Mouse (Mus musculus) midbrain, embryonic 11.5 days (tissue): ENCODE results near the gene Mpp3. TPM values are rescaled to one million over a fixed set of nuclear protein-coding genes. Genes with fewer than 3 reads are reported as not detected.

Experiments used
- ATAC-seq: fragments of 200-750 bp; cut with Nextera tagmentation; 2 replicates; pipeline ENCODE4 v1.8.0; 2017; ENCODE audit warnings: moderate TSS enrichment, moderate library complexity; ENCODE audit not compliant: low FRiP score
- DNase-seq: peaks from one replicate; pipeline ENCODE4 v3.0.0; 2015; ENCODE audit warnings: low spot score; ENCODE audit errors: missing footprints
- H3K27ac ChIP-seq: fragments of 300-500 bp; sonication (generic); 2 replicates; pipeline ENCODE4 v1.5.1; 2014; ENCODE audit warnings: low read depth, low read length
- H3K27me3 ChIP-seq: fragments of 300-500 bp; sonication (generic); 2 replicates; pipeline ENCODE4 v1.6.1; 2014; ENCODE audit warnings: mild to moderate bottlenecking, low read length, moderate library complexity, mixed read lengths; ENCODE audit not compliant: control insufficient read depth, insufficient read depth
- H3K36me3 ChIP-seq: fragments of 300-500 bp; sonication (generic); 2 replicates; pipeline ENCODE4 v1.6.1; 2014; ENCODE audit warnings: mild to moderate bottlenecking, low read length, moderate library complexity, mixed read lengths; ENCODE audit not compliant: control insufficient read depth, insufficient read depth
- H3K4me1 ChIP-seq: fragments of 300-500 bp; sonication (generic); 2 replicates; pipeline ENCODE4 v1.6.1; 2014; ENCODE audit warnings: low read length; ENCODE audit not compliant: control insufficient read depth, insufficient read depth
- H3K4me2 ChIP-seq: fragments of 300-500 bp; sonication (generic); 2 replicates; pipeline ENCODE4 v1.6.1; 2014; ENCODE audit warnings: mild to moderate bottlenecking, moderate library complexity
- H3K4me3 ChIP-seq: fragments of 300-500 bp; sonication (generic); 2 replicates; pipeline ENCODE4 v1.5.1; 2014; ENCODE audit warnings: low read depth, low read length
- H3K9ac ChIP-seq: fragments of 300-500 bp; sonication (generic); 2 replicates; pipeline ENCODE4 v1.6.1; 2014; ENCODE audit warnings: low read length
- H3K9me3 ChIP-seq: fragments of 300-500 bp; sonication (generic); 2 replicates; pipeline ENCODE4 v1.6.1; 2016; ENCODE audit warnings: low read length; ENCODE audit not compliant: control insufficient read depth
- WGBS: fragments of 180-500 bp; shearing (Covaris S2); extraction: QIAGEN DNeasy Blood & Tissue Kit; methylation state at CpG from one replicate; pipeline ENCODE4 v1.1.7; 2014; 5-methylcytosine and 5-hydroxymethylcytosine counted together
- polyA plus RNA-seq: library from polyadenylated mRNA; unstranded; fragments of >200 nt; fragmentation: Nextera tagmentation; extraction: Ambion mirVana; gene quantifications from 2 replicates; pipeline ENCODE4 v1.2.1, GENCODE M21; 2014

Gene Mpp3
- polyA plus RNA-seq, 1 experiment from 2014 or later: 14.4 TPM

- H3K4me1 ChIP-seq: no peaks in the 10 kb centered on the region
- peak; percentile 80 for DNase-seq
- no peaks in the 10 kb centered on the region for H3K9me3 ChIP-seq
- H3K27ac ChIP-seq: no peak overlapping the region
- H3K36me3 ChIP-seq: no peaks in the 10 kb centered on the region
- no peak overlapping the region for H3K4me3 ChIP-seq
- no peak overlapping the region for H3K4me2 ChIP-seq
- no peak overlapping the region for H3K9ac ChIP-seq
- ATAC-seq: no peak
- WGBS: 71% methylated on average over 8 of the region's 8 CpGs
- no peaks in the 10 kb centered on the region for H3K27me3 ChIP-seq
These were observed 6.6 kb upstream of the Mpp3 start for GRCm38 (mm10) chr11:102034887-102035286.

- WGBS: 93% methylated on average over 12 of the region's 12 CpGs
- ATAC-seq: no peak
- H3K4me3 ChIP-seq: no peak overlapping the region
- no peaks in the 10 kb centered on the region for H3K4me1 ChIP-seq
- no peaks in the 10 kb centered on the region for H3K9me3 ChIP-seq
- H3K4me2 ChIP-seq: no peak overlapping the region
- no peaks in the 10 kb centered on the region for H3K27me3 ChIP-seq
- H3K36me3 ChIP-seq: no peaks in the 10 kb centered on the region
- no peak overlapping the region for H3K9ac ChIP-seq
- peak; percentile 45 for DNase-seq
- no peak overlapping the region for H3K27ac ChIP-seq
These were observed 4.9 kb upstream of the Mpp3 start for GRCm38 (mm10) chr11:102033055-102033591.

GRCm38 (mm10) chr11:102031149-102031548 lies 2.9 kb upstream of the Mpp3 start:
- DNase-seq (no peak), ATAC-seq (no peak)
- Histone ChIP-seq H3K27me3 (no peaks in the 10 kb centered on the region), H3K9me3 (no peaks in the 10 kb centered on the region), H3K4me2 (no peak overlapping the region), H3K9ac (no peak overlapping the region), H3K4me3 (no peak overlapping the region), H3K4me1 (peaks cover 6% of the 10 kb centered on the region; the same call in 1 of the 2 replicates), H3K27ac (no peak overlapping the region), H3K36me3 (no peaks in the 10 kb centered on the region)
- WGBS: 80% methylated on average over 7 of the region's 7 CpGs

- Histone ChIP-seq H3K27ac (no peak overlapping the region), H3K4me2 (no peak overlapping the region), H3K4me3 (no peak overlapping the region), H3K4me1 (peaks cover 17% of the 10 kb centered on the region), H3K36me3 (no peaks in the 10 kb centered on the region), H3K9ac (no peak overlapping the region), H3K27me3 (peaks cover 3% of the 10 kb centered on the region; the same call in 1 of the 2 replicates), H3K9me3 (no peaks in the 10 kb centered on the region)
- DNase-seq (peak; percentile 78), ATAC-seq (no peak)
- WGBS: 38% methylated on average over 7 of the region's 7 CpGs
These were observed 1.7 kb upstream of the Mpp3 start for GRCm38 (mm10) chr11:102029966-102030365.

GRCm38 (mm10) chr11:102029304-102029703 lies 1.0 kb upstream of the Mpp3 start:
- Histone ChIP-seq H3K36me3 (no peaks in the 10 kb centered on the region), H3K27ac (no peak overlapping the region), H3K9me3 (no peaks in the 10 kb centered on the region), H3K9ac (no peak overlapping the region), H3K27me3 (peaks cover 3% of the 10 kb centered on the region; the same call in 1 of the 2 replicates), H3K4me3 (no peak overlapping the region), H3K4me2 (no peak overlapping the region), H3K4me1 (peaks cover 17% of the 10 kb centered on the region)
- WGBS: 92% methylated on average over 4 of the region's 4 CpGs
- DNase-seq (peak; percentile 61), ATAC-seq (no peak)

- peak overlapping the region; percentile 33; the same call in 1 of the 2 replicates for H3K27ac ChIP-seq
- no peaks in the 10 kb centered on the region for H3K36me3 ChIP-seq
- H3K27me3 ChIP-seq: peaks cover 3% of the 10 kb centered on the region; the same call in 1 of the 2 replicates
- ATAC-seq (peak; percentile 13; the same call in 1 of the 2 replicates), DNase-seq (peak; percentile 92)
- 4% methylated on average over 12 of the region's 12 CpGs for WGBS
- peak overlapping the region; percentile 69 for H3K4me3 ChIP-seq
- H3K4me1 ChIP-seq: peaks cover 17% of the 10 kb centered on the region
- H3K4me2 ChIP-seq: peak overlapping the region; percentile 88
- H3K9ac ChIP-seq: peak overlapping the region; percentile 81
- H3K9me3 ChIP-seq: no peaks in the 10 kb centered on the region
These were observed 772 bp downstream of the Mpp3 start for GRCm38 (mm10) chr11:102027361-102028017.

- Histone ChIP-seq H3K4me2 (peak overlapping the region; percentile 88), H3K36me3 (no peaks in the 10 kb centered on the region), H3K27me3 (peaks cover 3% of the 10 kb centered on the region; the same call in 1 of the 2 replicates), H3K9me3 (no peaks in the 10 kb centered on the region), H3K9ac (peak overlapping the region; percentile 81), H3K27ac (peak overlapping the region; percentile 82), H3K4me1 (peaks cover 17% of the 10 kb centered on the region), H3K4me3 (peak overlapping the region; percentile 69)
- DNase-seq: peak; percentile 97
- WGBS: under 1% methylated on average over 46 of the region's 73 CpGs
- ATAC-seq: peak; percentile 93
These were observed 1.4 kb downstream of the Mpp3 start for GRCm38 (mm10) chr11:102026694-102027360.

GRCm38 (mm10) chr11:102025991-102026660 lies 2.1 kb downstream of the Mpp3 start:
- WGBS: 3% methylated on average over 23 of the region's 23 CpGs
- peaks cover 3% of the 10 kb centered on the region; the same call in 1 of the 2 replicates for H3K27me3 ChIP-seq
- DNase-seq: peak; percentile 90

More at GRCm38 (mm10) chr11:102025991-102026660, 2.1 kb downstream of the Mpp3 start:
- H3K4me3 ChIP-seq: peak overlapping the region; percentile 69
- H3K9ac ChIP-seq: peak overlapping the region; percentile 81
- peak; percentile 39 for ATAC-seq
- no peaks in the 10 kb centered on the region for H3K36me3 ChIP-seq
- H3K4me2 ChIP-seq: peak overlapping the region; percentile 88
- H3K9me3 ChIP-seq: no peaks in the 10 kb centered on the region
- H3K4me1 ChIP-seq: peaks cover 17% of the 10 kb centered on the region
- peak overlapping the region; percentile 82 for H3K27ac ChIP-seq
